Mouse (Mus musculus): Measurements from ENCODE around the gene Art1. TPM values are rescaled to one million over a fixed set of nuclear protein-coding genes. Genes with fewer than 3 reads are reported as not detected.

Art1 gene
- total and polyA plus RNA-seq, 3 experiments: not detected

- Histone ChIP-seq H3K9me3 (replicated peaks; ENCODE audit: insufficient read depth, low read length) (no peaks in the 10 kb centered on the region), H3K9ac (ENCODE audit: control insufficient read depth, low read depth, low read length, poor library complexity, severe bottlenecking) (no peak overlapping the region), H3K79me2 (ENCODE audit: control insufficient read depth, insufficient read depth, low read length, poor library complexity) (no peaks in the 10 kb centered on the region), H3K4me1 (ENCODE audit: control insufficient read depth in 1 of 2, insufficient read depth in 2 of 2, low read length in 2 of 2) (peaks cover 6 to 9% of the 10 kb centered on the region in 2 experiments), H3K4me3 (ENCODE audit: control insufficient read depth in 1 of 2, insufficient read depth in 1 of 2, low read depth in 2 of 2, low read length in 2 of 2) (no peak overlapping the region), H3K36me3 (ENCODE audit: control insufficient read depth in 1 of 2, insufficient read depth in 2 of 2, low read length in 2 of 2) (peaks cover 0 to 3% of the 10 kb centered on the region in 2 experiments; a peak in 1 of 4 replicates), H3K27me3 (ENCODE audit: control insufficient read depth in 1 of 2, insufficient read depth in 2 of 2, low read length in 2 of 2) (no peaks in the 10 kb centered on the region; a peak in 2 of 4 replicates), H3K27ac (ENCODE audit: control insufficient read depth, low read depth, low read length) (no peak overlapping the region)
- no peak for DNase-seq (ENCODE audit: low read depth, low spot score)
- no peak for TF ChIP-seq USF2 (IDR thresholded peaks at IDR 0.05; ENCODE audit: borderline replicate concordance in 1 of 2, insufficient read depth in 1 of 2, low read depth in 1 of 2, low read length in 2 of 2)
- no peak for TF ChIP-seq CHD2 (IDR thresholded peaks at IDR 0.05; ENCODE audit: low read length)
- TF ChIP-seq NRF1 (IDR thresholded peaks at IDR 0.05; ENCODE audit: insufficient read depth, low read depth, low read length, poor library complexity, severe bottlenecking): no peak
- TF ChIP-seq RCOR1 (IDR thresholded peaks at IDR 0.05; ENCODE audit: low read depth, low read length): no peak
- no peak for TF ChIP-seq MAFK (IDR thresholded peaks at IDR 0.05; ENCODE audit: borderline replicate concordance, low read depth, low read length)
Measured at GRCm38 (mm10) chr7:102102241-102102640, 698 bp downstream of the Art1 start.

- no peaks in the 10 kb centered on the region; a peak in 2 of 4 replicates for H3K27me3 ChIP-seq (ENCODE audit: control insufficient read depth in 1 of 2, insufficient read depth in 2 of 2, low read length in 2 of 2)
- H3K9ac ChIP-seq (ENCODE audit: control insufficient read depth, low read depth, low read length, poor library complexity, severe bottlenecking): peak overlapping the region; percentile 37
Measured at GRCm38 (mm10) chr7:102102696-102103095, 1.2 kb downstream of the Art1 start.

GRCm38 (mm10) chr7:102103555-102103954 is 2.0 kb downstream of the Art1 start:
- Histone ChIP-seq H3K4me1 (ENCODE audit: control insufficient read depth in 1 of 2, insufficient read depth in 2 of 2, low read length in 2 of 2) (peaks cover 6 to 9% of the 10 kb centered on the region in 2 experiments), H3K27me3 (ENCODE audit: control insufficient read depth in 1 of 2, insufficient read depth in 2 of 2, low read length in 2 of 2) (no peaks in the 10 kb centered on the region; a peak in 3 of 4 replicates), H3K27ac (ENCODE audit: control insufficient read depth, low read depth, low read length) (no peak overlapping the region), H3K4me3 (ENCODE audit: control insufficient read depth in 1 of 2, insufficient read depth in 1 of 2, low read depth in 2 of 2, low read length in 2 of 2) (no peak overlapping the region), H3K9me3 (replicated peaks; ENCODE audit: insufficient read depth, low read length) (no peaks in the 10 kb centered on the region), H3K9ac (ENCODE audit: control insufficient read depth, low read depth, low read length, poor library complexity, severe bottlenecking) (no peak overlapping the region), H3K36me3 (ENCODE audit: control insufficient read depth in 1 of 2, insufficient read depth in 2 of 2, low read length in 2 of 2) (peaks cover 0 to 3% of the 10 kb centered on the region in 2 experiments; a peak in 1 of 4 replicates), H3K79me2 (ENCODE audit: control insufficient read depth, insufficient read depth, low read length, poor library complexity) (no peaks in the 10 kb centered on the region)
- DNase-seq (ENCODE audit: low read depth, low spot score): peak; percentile 62
- TF ChIP-seq NRF1 (IDR thresholded peaks at IDR 0.05; ENCODE audit: insufficient read depth, low read depth, low read length, poor library complexity, severe bottlenecking): no peak
- TF ChIP-seq E2F4 (IDR thresholded peaks at IDR 0.05; ENCODE audit: borderline replicate concordance, low read depth, low read length): no peak
- peak; percentile 63 for TF ChIP-seq GATA1 (IDR thresholded peaks at IDR 0.05; ENCODE audit: low read depth, low read length)
- peak; percentile 22; the same call in 1 of the 2 replicates for TF ChIP-seq USF1 (IDR thresholded peaks at IDR 0.05; ENCODE audit: low read depth, low read length)
- TF ChIP-seq ZNF384 (IDR thresholded peaks at IDR 0.05; ENCODE audit: low read depth, low read length): no peak
- 0 out of 2 replicates have a peak, but pooled peaks have one; percentile 20 for TF ChIP-seq TAL1 (IDR thresholded peaks at IDR 0.05; ENCODE audit: low read length)
- peak; percentile 69; the same call in 1 of the 2 replicates for TF ChIP-seq TCF12 (IDR thresholded peaks at IDR 0.05; ENCODE audit: low read depth, low read length)
- TF ChIP-seq ETS1 (IDR thresholded peaks at IDR 0.05; ENCODE audit: low read depth, low read length): peak; percentile 6; the same call in 1 of the 2 replicates
- TF ChIP-seq EP300 (IDR thresholded peaks at IDR 0.05; ENCODE audit: low read depth in 1 of 2, low read length in 2 of 2): peak; percentile 49 to 62; a peak in 3 of 4 replicates

More at GRCm38 (mm10) chr7:102102696-102103095, 1.2 kb downstream of the Art1 start:
- no peaks in the 10 kb centered on the region for H3K9me3 ChIP-seq (replicated peaks; ENCODE audit: insufficient read depth, low read length)
- H3K4me3 ChIP-seq (ENCODE audit: control insufficient read depth in 1 of 2, insufficient read depth in 1 of 2, low read depth in 2 of 2, low read length in 2 of 2): no peak overlapping the region
- H3K36me3 ChIP-seq (ENCODE audit: control insufficient read depth in 1 of 2, insufficient read depth in 2 of 2, low read length in 2 of 2): peaks cover 0 to 3% of the 10 kb centered on the region in 2 experiments; a peak in 1 of 4 replicates
- H3K4me1 ChIP-seq (ENCODE audit: control insufficient read depth in 1 of 2, insufficient read depth in 2 of 2, low read length in 2 of 2): peaks cover 6 to 9% of the 10 kb centered on the region in 2 experiments
- H3K27ac ChIP-seq (ENCODE audit: control insufficient read depth, low read depth, low read length): no peak overlapping the region
- TF ChIP-seq ZKSCAN1 (IDR thresholded peaks at IDR 0.05; ENCODE audit: low read depth, low read length) (no peak), RAD21 (IDR thresholded peaks at IDR 0.05; ENCODE audit: low read depth, low read length) (no peak), NELFE (IDR thresholded peaks at IDR 0.05; ENCODE audit: low read depth, low read length) (no peak), JUND (IDR thresholded peaks at IDR 0.05; ENCODE audit: low read depth, low read length) (no peak)
- no peaks in the 10 kb centered on the region for H3K79me2 ChIP-seq (ENCODE audit: control insufficient read depth, insufficient read depth, low read length, poor library complexity)
- peak; percentile 27 for DNase-seq (ENCODE audit: low read depth, low spot score)

All from MEL (cell line).